Mouse (Mus musculus) C2C12 (cell line): ENCODE results near the gene Syt5. TPM values are rescaled to one million over a fixed set of nuclear protein-coding genes. Genes with fewer than 3 reads are reported as not detected.

Experiments
- H3K27me3 ChIP-seq: one replicate; pipeline ENCODE4 v1.6.1; 2011; ENCODE audit not compliant: control insufficient read depth, insufficient read depth, insufficient read length
- H3K36me3 ChIP-seq: one replicate; pipeline ENCODE4 v1.6.1; 2011; ENCODE audit not compliant: control insufficient read depth, insufficient read depth
- H3K4me3 ChIP-seq: one replicate; pipeline ENCODE4 v1.5.1; 2011; ENCODE audit warnings: mild to moderate bottlenecking, control low read depth; ENCODE audit not compliant: poor library complexity, insufficient read depth, severe bottlenecking
- H3K79me2 ChIP-seq: one replicate; pipeline ENCODE4 v1.6.1; 2011; ENCODE audit not compliant: control insufficient read depth, insufficient read depth
- H3K79me3 ChIP-seq: one replicate; pipeline ENCODE4 v1.6.1; 2011; ENCODE audit warnings: low read depth, control low read depth
- H3ac ChIP-seq: one replicate; pipeline ENCODE3; 2011; ENCODE audit warnings: low read depth; ENCODE audit not compliant: control insufficient read depth, insufficient read length
- CEBPB ChIP-seq: IDR thresholded peaks from one replicate; pipeline ENCODE4 v1.6.1; 2011; ENCODE audit warnings: low read depth, mild to moderate bottlenecking, control low read depth, moderate library complexity
- CTCF ChIP-seq: IDR thresholded peaks from one replicate; pipeline ENCODE4 v1.5.1; 2011; ENCODE audit not compliant: control insufficient read depth, insufficient read depth, insufficient read length
- FOSL1 ChIP-seq: IDR thresholded peaks from one replicate; pipeline ENCODE4 v1.8.0; 2011; ENCODE audit warnings: mild to moderate bottlenecking, low read length; ENCODE audit not compliant: poor library complexity, insufficient read depth, severe bottlenecking
- MAX ChIP-seq: IDR thresholded peaks from one replicate; pipeline ENCODE4 v1.6.1; 2011; ENCODE audit warnings: mild to moderate bottlenecking, control low read depth
- MYOD1 ChIP-seq: IDR thresholded peaks from one replicate; pipeline ENCODE4 v1.6.1; 2011; ENCODE audit warnings: low read depth; ENCODE audit not compliant: control insufficient read depth, insufficient read length
- MYOG ChIP-seq: IDR thresholded peaks from one replicate; pipeline ENCODE4 v1.6.1; 2011; ENCODE audit not compliant: control insufficient read depth, insufficient read length; ENCODE audit errors: extremely low read depth
- USF1 ChIP-seq: IDR thresholded peaks from one replicate; pipeline ENCODE4 v1.6.1; 2011; ENCODE audit warnings: low read depth, mild to moderate bottlenecking, control low read depth, moderate library complexity
- polyA plus RNA-seq: library from polyadenylated mRNA; unstranded; fragments of >200 nt; fragmentation: generic; extraction: Trizol; gene quantifications from one replicate; pipeline ENCODE4 v1.2.1, GENCODE M21; 2012; ENCODE audit warnings: missing spikeins

The Syt5 gene
- polyA plus RNA-seq, 1 experiment: 0.11 TPM

DNA sequence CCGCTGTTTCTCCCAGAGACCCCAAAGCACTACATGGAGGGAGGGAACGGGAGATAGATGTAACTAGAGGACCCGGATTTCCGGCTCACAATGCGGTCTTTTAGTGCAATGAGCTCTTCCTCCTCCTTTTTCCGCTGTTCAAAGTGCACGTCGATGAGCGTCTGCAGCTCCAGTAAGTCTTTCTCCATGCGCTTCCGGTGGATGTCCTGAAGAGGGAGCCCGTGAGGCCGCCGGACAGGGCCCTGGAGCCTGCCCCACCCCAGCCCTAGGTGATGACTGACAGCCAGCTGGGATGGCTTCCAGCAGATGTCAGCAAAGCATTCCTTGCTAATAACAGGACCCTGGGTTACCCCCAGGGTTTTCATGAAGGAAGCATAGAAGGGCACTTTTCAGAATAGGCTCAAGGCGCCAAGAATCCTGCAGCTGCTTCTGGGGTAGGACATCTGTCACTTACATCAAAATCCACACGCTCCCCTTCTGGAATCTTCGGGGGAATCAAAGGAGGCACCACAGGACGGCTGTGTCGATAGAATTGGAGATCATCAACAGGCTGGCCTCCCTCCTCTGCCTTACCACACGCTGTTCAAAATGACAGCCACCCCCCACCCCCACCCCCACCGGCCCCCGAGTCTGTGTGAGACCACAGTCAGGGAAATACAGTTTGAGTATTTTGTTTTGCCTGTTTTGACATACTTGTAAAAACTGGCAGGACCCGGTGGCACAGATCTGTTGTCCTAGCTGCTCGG lies 37.3 kb downstream of the Syt5 start:
- no peak overlapping the region for H3K4me3 ChIP-seq
- H3K79me2 ChIP-seq: no peaks in the 10 kb centered on the region
- TF ChIP-seq CTCF (peak; percentile 53), MYOD1 (no peak)
- H3K27me3 ChIP-seq: no peaks in the 10 kb centered on the region
- no peak overlapping the region for H3ac ChIP-seq
- no peaks in the 10 kb centered on the region for H3K36me3 ChIP-seq
- no peaks in the 10 kb centered on the region for H3K79me3 ChIP-seq

GRCm38 (mm10) chr7:4508739-4509116 lies 38.6 kb downstream of the Syt5 start:
- Histone ChIP-seq H3K4me3 (no peak overlapping the region), H3ac (no peak overlapping the region), H3K79me2 (no peaks in the 10 kb centered on the region), H3K36me3 (no peaks in the 10 kb centered on the region), H3K27me3 (no peaks in the 10 kb centered on the region), H3K79me3 (no peaks in the 10 kb centered on the region)
- TF ChIP-seq MYOD1: no peak
- TF ChIP-seq FOSL1: no peak
- no peak for TF ChIP-seq MAX
- TF ChIP-seq MYOG: no peak
- TF ChIP-seq CEBPB: no peak
- TF ChIP-seq USF1: no peak
- TF ChIP-seq CTCF: no peak

- TF ChIP-seq MYOD1 (no peak), MYOG (no peak), FOSL1 (no peak), MAX (no peak), CTCF (no peak), USF1 (no peak), CEBPB (no peak)
- no peaks in the 10 kb centered on the region for H3K36me3 ChIP-seq
- H3K79me2 ChIP-seq: no peaks in the 10 kb centered on the region
- H3K27me3 ChIP-seq: no peaks in the 10 kb centered on the region
- H3K4me3 ChIP-seq: no peak overlapping the region
- no peaks in the 10 kb centered on the region for H3K79me3 ChIP-seq
- H3ac ChIP-seq: no peak overlapping the region
These were observed 39.1 kb downstream of the Syt5 start for GRCm38 (mm10) chr7:4508062-4508738.

DNA sequence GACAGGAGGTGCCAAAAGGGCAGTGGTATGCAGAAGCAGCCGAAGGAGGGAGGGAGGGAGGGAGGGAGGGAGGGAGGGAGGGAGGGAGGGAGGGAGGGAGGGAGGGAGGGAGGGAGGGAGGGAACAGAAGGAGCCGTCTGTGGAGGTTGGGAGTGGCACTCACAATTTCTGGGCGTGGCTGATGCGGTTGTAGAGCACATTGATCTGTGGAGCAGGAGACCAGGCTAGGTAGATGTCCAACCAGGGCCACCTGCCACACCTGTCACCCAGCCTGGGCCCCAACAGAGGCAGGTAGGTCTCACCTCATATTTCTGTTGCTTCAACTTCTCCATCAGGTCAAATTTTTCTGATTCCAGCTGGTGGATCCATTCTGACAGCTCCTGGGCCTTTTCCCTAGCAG lies 40.1 kb downstream of the Syt5 start:
- Histone ChIP-seq H3ac (no peak overlapping the region), H3K27me3 (no peaks in the 10 kb centered on the region), H3K4me3 (no peak overlapping the region), H3K79me2 (no peaks in the 10 kb centered on the region), H3K36me3 (no peaks in the 10 kb centered on the region), H3K79me3 (no peaks in the 10 kb centered on the region)
- no peak for TF ChIP-seq FOSL1
- no peak for TF ChIP-seq MYOD1
- TF ChIP-seq USF1: no peak
- no peak for TF ChIP-seq MAX
- TF ChIP-seq MYOG: no peak
- no peak for TF ChIP-seq CTCF
- no peak for TF ChIP-seq CEBPB

DNA sequence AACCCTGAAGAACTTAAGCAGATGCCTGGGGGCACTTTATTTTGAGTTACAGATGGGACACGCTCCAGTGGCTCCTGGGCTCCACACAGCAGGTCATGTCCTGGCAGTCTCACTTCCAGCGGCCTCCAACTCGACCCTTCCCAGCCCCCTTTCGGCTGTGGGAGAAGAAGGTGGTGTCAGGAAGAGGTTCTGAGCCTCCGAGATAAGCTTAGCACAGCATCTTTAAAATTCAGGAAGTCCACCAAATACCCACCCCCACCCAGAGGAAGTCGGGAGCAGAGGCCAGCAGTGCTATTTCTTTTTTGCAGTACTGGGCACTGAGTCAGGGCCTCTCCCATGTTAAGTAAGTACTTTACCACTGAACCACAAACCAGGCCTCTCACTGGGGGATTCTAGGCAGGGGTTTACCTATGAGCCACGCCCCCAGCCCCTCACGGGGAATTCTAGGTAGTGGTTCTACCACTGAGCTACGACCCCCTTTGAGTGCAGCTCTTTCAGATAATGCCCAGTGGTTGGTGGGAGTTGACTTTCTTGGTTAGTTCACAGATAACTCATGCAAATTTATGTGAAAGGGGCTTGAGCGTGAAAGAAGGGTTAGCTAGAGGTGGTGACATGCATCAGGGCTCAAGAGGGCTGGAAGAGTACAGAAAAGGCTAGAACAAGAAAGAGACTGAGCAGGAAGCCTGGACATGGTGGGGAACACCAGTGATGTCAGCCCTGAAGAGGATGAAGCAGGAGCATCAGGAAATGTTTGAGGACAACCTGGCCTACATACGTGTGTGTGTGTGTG lies 42.5 kb downstream of the Syt5 start:
- TF ChIP-seq USF1: no peak
- TF ChIP-seq FOSL1: no peak
- no peak for TF ChIP-seq MAX
- no peak for TF ChIP-seq MYOG
- TF ChIP-seq MYOD1: no peak
- no peak for TF ChIP-seq CTCF
- no peak for TF ChIP-seq CEBPB

More for the DNA sequence above, 42.5 kb downstream of the Syt5 start:
- H3K36me3 ChIP-seq: no peaks in the 10 kb centered on the region
- H3ac ChIP-seq: no peak overlapping the region
- H3K27me3 ChIP-seq: no peaks in the 10 kb centered on the region
- H3K4me3 ChIP-seq: no peak overlapping the region
- H3K79me3 ChIP-seq: peaks cover 12% of the 10 kb centered on the region
- H3K79me2 ChIP-seq: peaks cover 16% of the 10 kb centered on the region
